Mouse (Mus musculus) liver, embryonic 14.5 days (tissue): ENCODE measurements at regions not wholly inside any gene's neighbourhood (a gene's known extent, or its start where the extent isn't known, plus 50 kb on each side); places are given as distances from the start of the nearest gene placed in this dataset.

Experiments used
- ATAC-seq: fragments of 200-750 bp; cut with Nextera tagmentation; 2 replicates; pipeline ENCODE4 v1.8.0; 2017; ENCODE audit warnings: moderate number of reproducible peaks, mild to moderate bottlenecking, moderate library complexity; ENCODE audit not compliant: insufficient read depth
- DNase-seq, 3 experiments: peaks; one replicate each; pipeline ENCODE4 v3.0.0-alpha.2; 2012 to 2013; ENCODE audit warnings: low read depth in 3 of 3, low spot score in 3 of 3
- H3K27ac ChIP-seq: fragments of 300-500 bp; sonication (generic); 2 replicates; pipeline ENCODE4 v1.5.1; 2014; ENCODE audit warnings: moderate library complexity, mild to moderate bottlenecking, control low read depth, inconsistent platforms
- H3K27me3 ChIP-seq: fragments of 300-500 bp; sonication (generic); 2 replicates; pipeline ENCODE4 v1.6.1; 2014; ENCODE audit warnings: mild to moderate bottlenecking, low read length, moderate library complexity; ENCODE audit not compliant: control insufficient read depth, insufficient read depth
- H3K36me3 ChIP-seq: fragments of 300-500 bp; sonication (generic); replicated peaks from 2 replicates; pipeline ENCODE4 v1.6.1; 2014; ENCODE audit warnings: low read depth; ENCODE audit not compliant: control insufficient read depth, insufficient read depth
- H3K4me1 ChIP-seq, 2 experiments: fragments of 200-500 bp in 1 of 2; fragments of 300-500 bp in 1 of 2; sonication (generic) in 1 of 2; replicated peaks; 2 replicates each; pipeline ENCODE4 v1.6.1; 2012 to 2014; ENCODE audit warnings: antibody characterized with exemption in 1 of 2, inconsistent platforms in 1 of 2, low read length in 1 of 2; ENCODE audit not compliant: control insufficient read depth in 2 of 2, insufficient read depth in 2 of 2
- H3K4me2 ChIP-seq: fragments of 300-500 bp; sonication (generic); 2 replicates; pipeline ENCODE4 v1.6.1; 2014; ENCODE audit warnings: low read depth, mild to moderate bottlenecking, control low read depth, moderate library complexity
- H3K4me3 ChIP-seq, 2 experiments: fragments of 200-500 bp in 1 of 2; fragments of 300-500 bp in 1 of 2; sonication (generic) in 1 of 2; 2 replicates each; pipeline ENCODE4 v1.5.1; 2012 to 2014; ENCODE audit warnings: low read depth in 2 of 2, low read length in 2 of 2, mild to moderate bottlenecking in 2 of 2, control low read depth in 1 of 2, inconsistent platforms in 1 of 2, moderate library complexity in 1 of 2; ENCODE audit not compliant: insufficient read depth in 1 of 2
- H3K9ac ChIP-seq: fragments of 300-500 bp; sonication (generic); replicated peaks from 2 replicates; pipeline ENCODE4 v1.6.1; 2014; ENCODE audit warnings: mild to moderate bottlenecking, control low read depth, moderate library complexity
- H3K9me3 ChIP-seq: fragments of 300-500 bp; sonication (generic); 2 replicates; pipeline ENCODE4 v1.6.1; 2016; ENCODE audit warnings: low read length, mixed read lengths; ENCODE audit not compliant: control insufficient read depth
- CTCF ChIP-seq: IDR thresholded peaks from 2 replicates; pipeline ENCODE4 v1.5.1; 2016; ENCODE audit warnings: antibody characterized with exemption, low read depth, control low read depth
- EP300 ChIP-seq: IDR thresholded peaks from 2 replicates; pipeline ENCODE4 v1.6.1; 2016; ENCODE audit warnings: antibody characterized with exemption, low read depth
- WGBS: fragments of 180-500 bp; shearing (Covaris S2); extraction: QIAGEN DNeasy Blood & Tissue Kit; methylation state at CpG from one replicate; pipeline ENCODE4 v1.1.7; 2014; ENCODE audit not compliant: insufficient replicate concordance; 5-methylcytosine and 5-hydroxymethylcytosine counted together

GRCm38 (mm10) chr8:126650945-126651344, 57.2 kb upstream of the Irf2bp2 start:
- Histone ChIP-seq H3K9me3 (no peaks in the 10 kb centered on the region), H3K27me3 (no peaks in the 10 kb centered on the region), H3K9ac (no peak overlapping the region), H3K27ac (no peak overlapping the region), H3K4me2 (no peak overlapping the region), H3K4me1 (peaks cover 0 to 4% of the 10 kb centered on the region in 2 experiments; a peak in 2 of 4 replicates), H3K4me3 (no peak overlapping the region), H3K36me3 (no peaks in the 10 kb centered on the region)
- ATAC-seq (no peak), DNase-seq (no peak)
- 66% methylated on average over 8 of the region's 8 CpGs for WGBS
- no peak for TF ChIP-seq EP300
- no peak for TF ChIP-seq CTCF

GRCm38 (mm10) chr8:126649305-126649704, 55.5 kb upstream of the Irf2bp2 start:
- 62% methylated on average over 1 of the region's 1 CpGs for WGBS
- Histone ChIP-seq H3K36me3 (no peaks in the 10 kb centered on the region), H3K4me1 (peaks cover 0 to 4% of the 10 kb centered on the region in 2 experiments; a peak in 2 of 4 replicates), H3K4me3 (no peak overlapping the region), H3K4me2 (no peak overlapping the region), H3K27me3 (no peaks in the 10 kb centered on the region), H3K27ac (no peak overlapping the region), H3K9ac (no peak overlapping the region), H3K9me3 (no peaks in the 10 kb centered on the region)
- TF ChIP-seq CTCF: no peak
- DNase-seq: no peak
- no peak for ATAC-seq

- H3K27ac ChIP-seq: no peak overlapping the region
- TF ChIP-seq CTCF (no peak), EP300 (no peak)
- no peak overlapping the region for H3K4me2 ChIP-seq
- DNase-seq (no peak), ATAC-seq (no peak)
- peaks cover 0 to 4% of the 10 kb centered on the region in 2 experiments; a peak in 2 of 4 replicates for H3K4me1 ChIP-seq
- H3K4me3 ChIP-seq: no peak overlapping the region
- no peaks in the 10 kb centered on the region for H3K27me3 ChIP-seq
- 50% methylated on average over 1 of the region's 1 CpGs for WGBS
- no peak overlapping the region for H3K9ac ChIP-seq
- H3K36me3 ChIP-seq: no peaks in the 10 kb centered on the region
- no peaks in the 10 kb centered on the region for H3K9me3 ChIP-seq
Observed at GRCm38 (mm10) chr8:126647350-126647749, 53.6 kb upstream of the Irf2bp2 start.

- no peaks in the 10 kb centered on the region for H3K9me3 ChIP-seq
- no peak overlapping the region for H3K4me3 ChIP-seq
- no peak overlapping the region for H3K9ac ChIP-seq
- 63% methylated on average over 8 of the region's 8 CpGs for WGBS
- ATAC-seq: no peak
- H3K36me3 ChIP-seq: no peaks in the 10 kb centered on the region
- peaks cover 0 to 4% of the 10 kb centered on the region in 2 experiments; a peak in 2 of 4 replicates for H3K4me1 ChIP-seq
- no peaks in the 10 kb centered on the region for H3K27me3 ChIP-seq
- H3K4me2 ChIP-seq: no peak overlapping the region
- no peak overlapping the region for H3K27ac ChIP-seq
- DNase-seq: no peak
- TF ChIP-seq CTCF (no peak), EP300 (no peak)
Observed at GRCm38 (mm10) chr8:126646604-126647311, 53.0 kb upstream of the Irf2bp2 start.

GRCm38 (mm10) chr8:126644179-126644578, 50.4 kb upstream of the Irf2bp2 start:
- DNase-seq (no peak), ATAC-seq (no peak)
- no peak overlapping the region for H3K4me2 ChIP-seq
- WGBS: 66% methylated on average over 5 of the region's 5 CpGs
- no peaks in the 10 kb centered on the region for H3K27me3 ChIP-seq
- no peaks in the 10 kb centered on the region for H3K36me3 ChIP-seq
- no peaks in the 10 kb centered on the region for H3K9me3 ChIP-seq
- H3K4me3 ChIP-seq: no peak overlapping the region
- H3K9ac ChIP-seq: no peak overlapping the region
- TF ChIP-seq CTCF (no peak), EP300 (no peak)
- H3K4me1 ChIP-seq: peaks cover 0 to 4% of the 10 kb centered on the region in 2 experiments; a peak in 2 of 4 replicates
- H3K27ac ChIP-seq: no peak overlapping the region
